Mouse (Mus musculus) ES-E14 (cell line): ENCODE results near the gene Pbx3.

Source experiments
- CHD2 ChIP-seq: IDR thresholded peaks from 2 replicates; pipeline ENCODE4 v1.6.1; 2014; ENCODE audit warnings: mild to moderate bottlenecking, low read depth, low read length, inconsistent platforms
- MAFK ChIP-seq: IDR thresholded peaks from 2 replicates; pipeline ENCODE4 v1.6.1; 2014; ENCODE audit warnings: mild to moderate bottlenecking, low read depth, low read length, inconsistent platforms; ENCODE audit not compliant: insufficient read depth
- ZNF384 ChIP-seq: IDR thresholded peaks from 2 replicates; pipeline ENCODE4 v1.6.1; 2012; ENCODE audit warnings: low read depth, low read length, inconsistent platforms

DNA sequence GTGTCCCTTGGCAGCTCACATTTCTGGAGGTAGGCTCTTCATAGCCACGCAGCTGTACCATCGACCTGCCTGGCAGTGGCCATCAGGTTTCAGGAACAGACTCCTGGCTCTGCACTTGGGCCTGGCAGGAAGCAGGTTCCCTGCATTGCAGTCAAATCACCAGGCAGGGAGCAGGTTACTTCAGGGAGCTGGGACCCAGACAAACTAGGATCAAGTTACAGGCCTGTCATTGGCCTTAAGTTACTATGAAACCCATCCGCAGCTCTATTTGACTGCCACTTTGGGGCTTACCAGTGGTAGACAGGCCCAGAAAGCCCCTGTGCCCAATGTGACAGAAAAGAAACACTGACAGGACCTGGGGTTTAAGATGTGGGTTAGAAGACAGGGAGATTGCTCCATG, 204.8 kb downstream of the Pbx3 start:
- TF ChIP-seq MAFK: no peak
- no peak for TF ChIP-seq ZNF384
- TF ChIP-seq CHD2: no peak
